Mouse (Mus musculus): ENCODE data around the gene Gpm6b. TPM values are rescaled to one million over a fixed set of nuclear protein-coding genes. Genes with fewer than 3 reads are reported as not detected.

Gpm6b gene
- polyA plus RNA-seq, 1 experiment from 2014 or later = 5.1 TPM

DNA sequence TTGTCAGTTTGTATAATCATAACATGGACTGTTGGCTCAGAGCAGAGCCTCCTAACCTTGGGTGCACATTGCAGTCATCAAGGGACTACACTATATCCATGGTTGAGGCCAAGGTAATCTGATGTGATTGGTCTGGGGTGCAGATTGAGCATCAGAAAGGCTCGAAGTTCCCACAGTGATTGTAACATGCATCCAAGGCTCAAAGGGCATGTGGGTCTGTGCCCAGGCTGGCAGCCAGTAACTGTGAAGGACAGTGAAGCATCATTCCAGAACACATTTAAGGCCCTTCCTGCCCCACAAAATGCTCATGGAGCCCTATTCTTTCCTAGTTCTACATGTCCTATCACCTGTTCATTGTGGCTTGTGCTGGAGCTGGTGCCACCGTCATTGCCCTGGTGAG, 144.9 kb downstream of the Gpm6b start:
- no peaks in the 10 kb centered on the region for H3K36me3 ChIP-seq (ENCODE audit: control insufficient read depth, insufficient read depth, low read length)
- no peak overlapping the region for H3K4me2 ChIP-seq
- H3K27ac ChIP-seq (ENCODE audit: low read depth, low read length) = no peak overlapping the region
- ATAC-seq (replicated peaks; ENCODE audit: low FRiP score) (no peak), DNase-seq (ENCODE audit: low spot score) (no peak)
- no peak overlapping the region for H3K4me3 ChIP-seq (ENCODE audit: low read depth, low read length)
- peaks cover 5% of the 10 kb centered on the region for H3K27me3 ChIP-seq (replicated peaks; ENCODE audit: control insufficient read depth, insufficient read depth, low read length)
- H3K9ac ChIP-seq (ENCODE audit: low read depth, low read length) = no peak overlapping the region
- H3K4me1 ChIP-seq (replicated peaks; ENCODE audit: control insufficient read depth, insufficient read depth, low read length) = no peaks in the 10 kb centered on the region
- 79% methylated on average over 2 of the region's 2 CpGs for WGBS
- H3K9me3 ChIP-seq (ENCODE audit: control insufficient read depth, low read length) = no peaks in the 10 kb centered on the region

DNA sequence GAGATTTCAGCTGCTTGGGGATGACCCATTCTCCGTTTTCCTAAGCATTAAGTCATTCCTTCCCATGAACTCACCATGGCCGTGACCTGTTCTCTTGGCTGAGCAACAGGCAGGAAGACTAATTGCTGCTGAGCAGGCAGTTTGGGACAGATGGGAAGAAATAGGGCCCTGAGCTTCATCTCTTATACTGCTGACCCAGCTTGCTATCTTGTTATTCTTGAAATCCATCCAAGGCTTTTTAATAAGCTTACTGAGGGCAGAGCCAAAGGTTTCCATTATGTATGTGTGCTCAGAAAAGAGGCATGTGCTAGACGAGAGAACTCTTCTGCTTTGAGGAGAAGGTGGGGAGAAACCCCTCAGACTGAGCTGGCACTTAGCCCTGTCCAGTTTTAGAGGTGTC, 146.2 kb downstream of the Gpm6b start:
- DNase-seq (ENCODE audit: low spot score) (no peak), ATAC-seq (replicated peaks; ENCODE audit: low FRiP score) (no peak; the same call in 1 of the 2 replicates)
- peaks cover 5% of the 10 kb centered on the region; the same call in 1 of the 2 replicates for H3K27me3 ChIP-seq (replicated peaks; ENCODE audit: control insufficient read depth, insufficient read depth, low read length)
- H3K4me2 ChIP-seq = no peak overlapping the region
- H3K4me3 ChIP-seq (ENCODE audit: low read depth, low read length) = no peak overlapping the region
- H3K27ac ChIP-seq (ENCODE audit: low read depth, low read length) = no peak overlapping the region
- H3K36me3 ChIP-seq (ENCODE audit: control insufficient read depth, insufficient read depth, low read length) = no peaks in the 10 kb centered on the region
- no peaks in the 10 kb centered on the region for H3K4me1 ChIP-seq (replicated peaks; ENCODE audit: control insufficient read depth, insufficient read depth, low read length)
- no peak overlapping the region for H3K9ac ChIP-seq (ENCODE audit: low read depth, low read length)
- H3K9me3 ChIP-seq (ENCODE audit: control insufficient read depth, low read length) = no peaks in the 10 kb centered on the region
- 60% methylated on average over 3 of the region's 3 CpGs for WGBS

DNA sequence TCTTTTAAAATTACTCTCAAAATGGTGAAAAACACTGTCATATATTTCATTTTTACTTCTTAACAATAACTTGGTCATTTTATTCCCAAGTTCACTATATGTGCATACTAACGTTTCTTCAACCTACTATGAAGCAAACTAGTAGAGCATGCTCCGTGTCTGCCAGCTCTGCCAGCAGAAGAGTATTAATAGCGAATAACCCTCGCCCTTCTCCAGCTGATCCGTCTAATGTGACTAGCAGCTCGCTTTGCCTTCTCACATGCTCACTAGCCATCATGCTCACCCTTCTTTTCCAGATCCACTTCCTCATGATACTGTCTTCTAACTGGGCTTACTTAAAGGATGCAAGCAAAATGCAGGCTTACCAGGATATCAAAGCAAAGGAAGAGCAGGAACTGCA, 147.9 kb downstream of the Gpm6b start:
- no peak overlapping the region for H3K9ac ChIP-seq (ENCODE audit: low read depth, low read length)
- no peaks in the 10 kb centered on the region for H3K4me1 ChIP-seq (replicated peaks; ENCODE audit: control insufficient read depth, insufficient read depth, low read length)
- H3K36me3 ChIP-seq (ENCODE audit: control insufficient read depth, insufficient read depth, low read length) = no peaks in the 10 kb centered on the region
- H3K27ac ChIP-seq (ENCODE audit: low read depth, low read length) = no peak overlapping the region
- H3K9me3 ChIP-seq (ENCODE audit: control insufficient read depth, low read length) = no peaks in the 10 kb centered on the region
- H3K27me3 ChIP-seq (replicated peaks; ENCODE audit: control insufficient read depth, insufficient read depth, low read length) = no peaks in the 10 kb centered on the region; the same call in 1 of the 2 replicates
- H3K4me3 ChIP-seq (ENCODE audit: low read depth, low read length) = no peak overlapping the region
- WGBS = 81% methylated on average over 6 of the region's 6 CpGs
- no peak for ATAC-seq (replicated peaks; ENCODE audit: low FRiP score)
- no peak for DNase-seq (ENCODE audit: low spot score)
- H3K4me2 ChIP-seq = no peak overlapping the region

DNA sequence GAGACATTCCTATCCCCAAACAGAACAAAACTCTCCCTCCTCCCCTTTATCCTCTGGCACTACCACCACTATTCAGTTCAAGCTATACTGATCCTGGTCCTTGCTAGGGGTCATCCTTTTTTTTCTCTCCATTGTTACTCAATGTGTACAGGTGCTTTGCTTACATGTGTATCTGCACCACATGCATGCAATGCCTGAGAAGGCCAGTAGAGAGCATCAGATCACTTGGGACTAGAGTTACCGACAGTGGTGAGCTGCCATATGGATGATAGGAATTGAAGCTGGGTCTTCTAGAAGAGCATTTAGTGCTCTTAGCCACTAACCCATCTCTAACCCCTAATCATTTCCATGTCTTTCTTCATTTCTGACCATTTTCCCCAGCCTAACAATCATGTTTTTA, 155.0 kb downstream of the Gpm6b start:
- no peaks in the 10 kb centered on the region; the same call in 1 of the 2 replicates for H3K27me3 ChIP-seq (replicated peaks; ENCODE audit: control insufficient read depth, insufficient read depth, low read length)
- no peak for DNase-seq (ENCODE audit: low spot score)
- no peaks in the 10 kb centered on the region for H3K4me1 ChIP-seq (replicated peaks; ENCODE audit: control insufficient read depth, insufficient read depth, low read length)
- WGBS = 71% methylated on average over 1 of the region's 1 CpGs
- no peaks in the 10 kb centered on the region; the same call in 1 of the 2 replicates for H3K36me3 ChIP-seq (ENCODE audit: control insufficient read depth, insufficient read depth, low read length)
- no peak overlapping the region for H3K4me3 ChIP-seq (ENCODE audit: low read depth, low read length)
- H3K27ac ChIP-seq (ENCODE audit: low read depth, low read length) = no peak overlapping the region
- H3K9ac ChIP-seq (ENCODE audit: low read depth, low read length) = no peak overlapping the region
- ATAC-seq (replicated peaks; ENCODE audit: low FRiP score) = no peak
- no peaks in the 10 kb centered on the region for H3K9me3 ChIP-seq (ENCODE audit: control insufficient read depth, low read length)
- H3K4me2 ChIP-seq = no peak overlapping the region

DNA sequence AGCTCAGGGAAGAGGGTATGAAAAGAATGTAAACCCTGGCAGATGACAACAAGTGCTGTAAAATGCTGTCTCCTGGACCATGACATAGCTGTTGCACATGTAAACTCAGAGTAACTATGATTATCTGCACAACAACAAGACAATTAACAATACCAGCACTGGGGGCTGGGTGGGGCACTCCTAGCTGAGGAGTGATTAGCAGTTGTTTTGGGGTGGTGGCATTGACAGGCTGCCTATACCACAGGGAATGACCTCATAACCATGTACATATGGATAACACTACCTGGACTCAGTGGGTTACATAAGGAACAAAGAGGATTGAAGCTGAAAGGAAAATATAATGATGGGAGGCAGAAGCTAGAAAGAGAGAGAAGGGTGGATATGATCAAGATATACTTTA, 169.2 kb downstream of the Gpm6b start:
- DNase-seq (ENCODE audit: low spot score) (no peak), ATAC-seq (replicated peaks; ENCODE audit: low FRiP score) (peak; percentile 80)
- Histone ChIP-seq H3K36me3 (ENCODE audit: control insufficient read depth, insufficient read depth, low read length) (no peaks in the 10 kb centered on the region), H3K4me1 (replicated peaks; ENCODE audit: control insufficient read depth, insufficient read depth, low read length) (no peaks in the 10 kb centered on the region), H3K4me3 (ENCODE audit: low read depth, low read length) (no peak overlapping the region), H3K9ac (ENCODE audit: low read depth, low read length) (no peak overlapping the region), H3K9me3 (ENCODE audit: control insufficient read depth, low read length) (no peaks in the 10 kb centered on the region), H3K27me3 (replicated peaks; ENCODE audit: control insufficient read depth, insufficient read depth, low read length) (peaks cover 3% of the 10 kb centered on the region; the same call in 1 of the 2 replicates), H3K4me2 (no peak overlapping the region), H3K27ac (ENCODE audit: low read depth, low read length) (no peak overlapping the region)

DNA sequence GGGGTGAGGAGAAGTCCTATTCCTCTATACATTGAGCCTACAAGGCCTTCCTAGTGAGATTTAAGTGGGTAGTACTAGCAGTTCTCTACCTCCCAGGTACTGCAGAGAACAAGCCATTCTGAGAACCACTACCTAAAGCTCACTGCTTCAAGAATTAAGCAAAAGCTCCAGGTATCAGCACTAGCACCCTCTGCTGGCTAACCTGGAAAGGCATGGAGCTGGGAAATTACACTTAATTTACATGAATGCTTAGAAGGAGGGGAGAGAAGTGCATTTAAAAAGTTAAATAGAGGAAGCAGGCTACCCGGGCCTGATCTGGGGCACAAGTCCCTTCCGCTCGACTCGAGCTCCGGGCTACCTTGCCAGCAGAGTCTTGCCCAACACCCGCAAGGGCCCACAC, 177.5 kb downstream of the Gpm6b start:
- 84% methylated on average over 5 of the region's 6 CpGs for WGBS
- Histone ChIP-seq H3K36me3 (ENCODE audit: control insufficient read depth, insufficient read depth, low read length) (no peaks in the 10 kb centered on the region), H3K4me3 (ENCODE audit: low read depth, low read length) (no peak overlapping the region), H3K4me2 (no peak overlapping the region), H3K9me3 (ENCODE audit: control insufficient read depth, low read length) (no peaks in the 10 kb centered on the region), H3K27me3 (replicated peaks; ENCODE audit: control insufficient read depth, insufficient read depth, low read length) (no peaks in the 10 kb centered on the region), H3K27ac (ENCODE audit: low read depth, low read length) (no peak overlapping the region), H3K9ac (ENCODE audit: low read depth, low read length) (no peak overlapping the region), H3K4me1 (replicated peaks; ENCODE audit: control insufficient read depth, insufficient read depth, low read length) (no peaks in the 10 kb centered on the region)
- DNase-seq (ENCODE audit: low spot score) = no peak
- ATAC-seq (replicated peaks; ENCODE audit: low FRiP score) = no peak

DNA sequence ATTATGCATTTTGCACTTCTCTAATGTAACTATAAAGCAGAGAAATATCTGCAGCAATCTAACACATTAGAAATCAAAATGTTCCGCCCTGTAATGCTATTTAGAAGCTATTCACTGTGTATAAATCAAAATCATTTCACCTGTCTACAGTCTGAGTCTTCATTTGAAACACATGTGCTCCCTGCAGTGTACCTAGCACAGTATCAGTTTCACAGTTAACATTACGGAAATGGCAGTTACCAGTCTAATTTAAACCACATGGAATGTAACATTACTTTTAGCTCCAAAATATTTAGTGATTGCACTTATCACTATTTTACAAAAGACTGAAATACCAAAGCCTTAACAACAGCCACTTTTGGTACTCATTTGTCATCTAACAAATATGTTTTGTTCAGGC, 196.1 kb downstream of the Gpm6b start:
- Histone ChIP-seq H3K36me3 (ENCODE audit: control insufficient read depth, insufficient read depth, low read length) (no peaks in the 10 kb centered on the region), H3K4me3 (ENCODE audit: low read depth, low read length) (no peak overlapping the region)
- no peak for ATAC-seq (replicated peaks; ENCODE audit: low FRiP score)

More for the DNA sequence above, 196.1 kb downstream of the Gpm6b start:
- no peak overlapping the region for H3K9ac ChIP-seq (ENCODE audit: low read depth, low read length)
- H3K4me2 ChIP-seq = no peak overlapping the region
- peaks cover under 1% of the 10 kb centered on the region; the same call in 1 of the 2 replicates for H3K27me3 ChIP-seq (replicated peaks; ENCODE audit: control insufficient read depth, insufficient read depth, low read length)
- no peak for DNase-seq (ENCODE audit: low spot score)
- H3K4me1 ChIP-seq (replicated peaks; ENCODE audit: control insufficient read depth, insufficient read depth, low read length) = no peaks in the 10 kb centered on the region
- H3K27ac ChIP-seq (ENCODE audit: low read depth, low read length) = no peak overlapping the region
- H3K9me3 ChIP-seq (ENCODE audit: control insufficient read depth, low read length) = no peaks in the 10 kb centered on the region
- WGBS = 79% methylated on average over 2 of the region's 2 CpGs

Other genes starting within 250 kb of the Gpm6b start
- 15.1 and 15.5 TPM in 2 replicates for gene Gemin8, start 68.5 kb upstream of the Gpm6b start, polyA plus RNA-seq (2014; fragmentation: Nextera tagmentation; extraction: Ambion mirVana)
- gene Trappc2, start 201.7 kb downstream of the Gpm6b start, polyA plus RNA-seq (2014; fragmentation: Nextera tagmentation; extraction: Ambion mirVana) = 24.0 and 25.4 TPM in 2 replicates
- 6.1 and 6.9 TPM in 2 replicates for gene Ofd1, start 201.8 kb downstream of the Gpm6b start, polyA plus RNA-seq (2014; fragmentation: Nextera tagmentation; extraction: Ambion mirVana)
- gene Rab9, start 241.0 kb downstream of the Gpm6b start, polyA plus RNA-seq (2014; fragmentation: Nextera tagmentation; extraction: Ambion mirVana) = 46.2 and 46.6 TPM in 2 replicates

Measured in liver, embryonic 11.5 days (tissue).